Mouse (Mus musculus) c-Kit-negative CD71-positive TER-119-positive erythroid progenitor cells, embryonic 14.5 days (primary cell): Measurements from ENCODE around the gene Ranbp17.
"Not testable (repeated sequence)": the region's sequence is repeated elsewhere in the genome, so short reads cannot be mapped to it uniquely, and the experiment has no call there.

Source experiments
- DNase-seq: peaks from one replicate; pipeline ENCODE4 v3.0.0-alpha.2; 2013; ENCODE audit warnings: low read depth, low spot score

Gene Ranbp17

DNA sequence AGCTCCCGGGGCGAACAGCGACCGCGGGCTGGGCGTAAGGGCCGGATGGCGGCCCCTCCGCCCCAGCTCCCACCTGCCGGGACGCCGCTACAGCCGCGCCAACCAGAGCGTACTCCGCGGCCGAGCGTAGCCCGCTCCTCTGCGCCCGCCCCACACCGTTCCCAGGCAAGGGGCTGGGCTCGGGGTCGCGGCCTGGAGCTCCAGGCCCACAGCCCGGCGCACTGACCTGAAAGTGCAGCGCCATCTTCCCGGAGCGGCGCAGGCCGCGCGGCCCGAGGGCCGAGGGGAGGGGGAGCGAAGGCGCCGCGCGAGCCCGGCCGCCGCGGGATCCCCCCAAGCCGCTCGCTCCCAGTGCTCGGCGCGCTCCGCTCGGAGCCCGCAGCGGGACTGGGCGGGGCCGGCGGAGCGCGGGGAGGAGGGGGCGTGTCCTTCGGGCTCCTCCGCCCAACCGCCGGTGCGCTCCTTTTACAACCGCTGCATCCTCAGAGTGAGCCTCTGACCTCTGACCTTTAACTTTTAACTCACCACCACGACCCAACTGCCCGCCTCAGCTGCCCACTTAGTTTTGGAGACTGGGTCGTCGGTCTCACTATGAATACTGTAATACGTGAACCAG is at the start of gene Ranbp17:
TSS of gene Ranbp17 (minus strand) at position 371 of the 616 bp plus-strand sequence.
- DNase-seq: peak; percentile 44

- no peak for DNase-seq
Observed at GRCm38 (mm10) chr11:33554123-33554522, 40.6 kb upstream of the Ranbp17 start.

DNA sequence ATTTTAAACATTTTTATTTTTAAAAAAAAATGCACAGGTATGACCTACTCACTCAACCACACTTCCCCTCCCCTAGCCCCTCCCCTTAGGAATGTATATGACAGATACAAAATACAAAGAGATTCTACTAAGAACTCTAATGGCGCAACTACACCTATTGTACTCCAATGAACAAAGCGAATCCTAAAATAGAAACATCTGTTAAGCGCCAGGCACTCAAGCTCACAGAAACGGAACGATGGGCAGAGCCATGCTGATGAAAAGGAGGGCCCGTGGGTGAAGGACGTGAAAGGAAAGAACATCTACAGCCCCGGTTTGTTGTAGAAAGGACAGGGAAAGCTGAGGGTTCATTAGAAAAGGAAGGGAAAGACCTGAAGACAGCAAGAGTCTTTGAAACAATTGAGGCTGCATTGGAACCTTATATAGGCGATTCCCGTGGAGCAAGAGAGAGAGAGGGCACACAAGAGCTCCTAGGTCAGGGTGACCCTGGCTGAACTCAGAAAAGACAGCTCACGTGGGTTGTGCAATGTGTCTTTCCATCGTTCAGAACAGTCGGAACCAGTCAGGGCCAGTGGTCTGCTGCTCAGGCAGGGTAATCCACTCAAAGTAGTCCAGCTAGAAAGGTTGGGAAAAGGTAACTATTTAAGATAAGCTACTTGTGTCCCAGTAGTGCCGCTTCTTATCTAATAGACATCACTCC is 37.5 kb upstream of the Ranbp17 start:
- DNase-seq: no peak

GRCm38 (mm10) chr11:33547386-33547785 is 33.8 kb upstream of the Ranbp17 start:
- no peak for DNase-seq

DNA sequence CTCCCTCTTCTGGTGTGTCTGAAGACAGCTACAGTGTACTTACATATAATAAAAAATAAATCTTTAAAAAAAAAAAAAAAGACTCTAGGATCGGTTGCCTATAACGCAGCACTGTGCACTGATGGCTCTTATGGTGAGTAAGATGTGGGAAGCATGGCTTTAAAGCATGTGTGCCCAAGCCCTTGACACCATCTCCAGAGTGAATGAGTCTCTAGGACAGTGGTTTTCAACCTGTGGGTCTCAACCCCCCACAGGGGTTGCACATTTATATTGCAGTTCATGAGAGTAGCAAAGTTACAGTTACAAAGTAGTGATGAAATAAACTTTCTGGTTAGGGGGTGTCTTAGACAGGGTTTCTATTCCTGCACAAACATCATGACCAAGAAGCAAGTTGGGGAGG is 31.4 kb upstream of the Ranbp17 start:
- DNase-seq: no peak

DNA sequence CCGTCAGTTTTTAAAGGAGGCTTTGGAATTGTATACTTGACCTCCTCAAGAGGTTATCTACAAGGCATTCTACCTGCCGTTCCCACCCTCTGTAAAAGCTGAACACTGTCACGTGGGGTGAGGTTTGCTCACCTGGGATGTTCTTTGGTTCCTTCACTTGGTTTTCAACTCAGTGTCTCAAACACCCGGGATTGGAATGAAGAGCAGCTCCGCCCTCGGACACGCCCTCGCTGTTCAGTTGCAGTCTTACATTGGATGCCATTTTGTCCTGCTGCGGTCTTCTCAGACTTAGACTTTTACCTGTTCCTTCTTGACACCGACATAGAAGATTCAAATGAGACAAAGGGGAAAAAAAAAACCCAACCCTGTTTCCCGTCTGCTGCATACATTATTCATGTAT is 30.6 kb upstream of the Ranbp17 start:
- DNase-seq: no peak

GRCm38 (mm10) chr11:33537390-33538125 is 24.0 kb upstream of the Ranbp17 start:
- no peak for DNase-seq

GRCm38 (mm10) chr11:33536636-33537035 is 23.1 kb upstream of the Ranbp17 start:
- DNase-seq: no peak

DNA sequence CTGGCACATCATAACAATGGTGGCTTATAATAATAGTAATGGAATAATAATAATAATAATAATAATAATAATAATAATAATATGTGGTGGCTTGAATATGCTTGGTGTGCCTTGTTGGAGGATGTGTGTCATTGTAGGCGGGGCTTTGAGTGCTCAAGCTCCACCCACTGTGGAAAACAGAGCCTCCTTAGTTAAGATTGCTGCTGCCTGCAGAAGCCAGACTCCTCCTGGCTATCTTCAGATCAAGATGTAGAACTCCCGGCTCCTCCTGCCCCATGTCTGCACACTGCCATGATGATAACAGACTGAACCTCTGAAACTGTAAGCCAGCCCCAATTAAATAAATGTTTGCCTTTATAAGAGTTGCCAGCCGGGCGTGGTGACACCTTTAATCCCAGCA is 21.0 kb upstream of the Ranbp17 start:
- no peak for DNase-seq

- no peak for DNase-seq
Observed at GRCm38 (mm10) chr11:33533577-33533976, 20.0 kb upstream of the Ranbp17 start.

DNA sequence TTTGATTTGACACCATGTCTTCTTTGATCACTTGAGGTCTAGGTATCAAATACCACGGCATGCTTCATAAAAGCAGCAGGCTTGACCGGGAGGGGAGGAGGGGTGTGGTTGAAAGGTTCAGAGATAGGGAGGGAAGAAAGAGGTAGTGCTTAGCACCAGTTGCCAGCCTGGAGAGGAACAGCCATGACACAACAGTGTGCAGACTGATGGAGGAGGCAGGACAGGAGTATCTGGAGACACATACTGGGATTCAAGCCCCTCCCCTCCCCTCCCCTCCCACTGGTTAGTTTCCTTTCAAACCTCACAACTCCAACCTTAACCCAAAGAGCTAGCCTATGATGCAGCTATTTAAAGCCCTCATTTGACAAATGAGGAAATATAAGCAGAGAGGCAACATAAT is 16.0 kb upstream of the Ranbp17 start:
- no peak for DNase-seq

DNA sequence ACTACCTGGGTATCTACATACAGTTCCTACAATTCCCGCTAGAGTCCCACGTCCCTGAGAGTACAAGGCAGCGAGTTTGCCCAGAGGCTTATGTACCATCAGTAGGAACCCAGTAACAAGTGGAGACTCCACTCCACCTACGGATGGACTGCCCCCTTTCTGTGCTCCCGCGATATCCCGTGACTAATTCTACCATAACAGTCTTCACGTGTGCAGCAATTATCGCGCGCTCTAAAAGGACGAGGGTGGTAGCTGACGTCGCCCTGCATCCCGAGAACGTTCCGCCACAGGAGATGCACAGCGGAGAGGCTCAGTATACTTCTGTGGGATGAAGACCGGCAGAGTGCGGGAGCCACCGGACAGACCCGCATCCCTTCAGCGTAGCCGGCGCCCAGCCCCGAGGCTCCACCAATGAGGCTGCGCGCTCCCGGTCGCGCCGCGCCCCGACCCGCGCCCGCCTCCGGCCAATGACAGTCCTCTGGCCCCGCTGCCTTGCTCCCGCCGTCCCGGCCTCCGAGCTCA is 631 bp downstream of the Ranbp17 start:
- DNase-seq: peak; percentile 31

DNA sequence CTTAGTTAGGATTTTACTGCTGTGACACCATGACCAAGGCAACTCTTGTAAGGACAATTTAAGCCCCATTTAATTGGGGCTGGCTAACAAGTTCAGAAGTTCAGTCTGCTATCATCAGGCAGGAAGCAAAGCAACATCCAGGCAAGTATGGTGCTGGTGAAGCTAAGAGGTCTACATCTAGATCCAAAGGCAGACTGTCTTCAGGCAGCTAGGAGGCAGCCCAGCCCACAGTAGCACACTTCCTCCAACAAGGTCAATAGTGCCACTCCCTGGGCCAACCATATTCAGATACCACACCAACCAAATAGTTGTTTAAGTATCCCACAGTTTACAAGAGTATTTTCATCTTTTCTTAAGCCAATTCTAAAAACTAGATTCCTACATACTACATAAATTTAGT is 4.1 kb downstream of the Ranbp17 start:
- DNase-seq: no peak

- DNase-seq: no peak
Observed at GRCm38 (mm10) chr11:33485746-33486145, 27.8 kb downstream of the Ranbp17 start.

GRCm38 (mm10) chr11:33480410-33480809 is 33.1 kb downstream of the Ranbp17 start:
- DNase-seq: no peak

GRCm38 (mm10) chr11:33479209-33479608 is 34.3 kb downstream of the Ranbp17 start:
- no peak for DNase-seq

DNA sequence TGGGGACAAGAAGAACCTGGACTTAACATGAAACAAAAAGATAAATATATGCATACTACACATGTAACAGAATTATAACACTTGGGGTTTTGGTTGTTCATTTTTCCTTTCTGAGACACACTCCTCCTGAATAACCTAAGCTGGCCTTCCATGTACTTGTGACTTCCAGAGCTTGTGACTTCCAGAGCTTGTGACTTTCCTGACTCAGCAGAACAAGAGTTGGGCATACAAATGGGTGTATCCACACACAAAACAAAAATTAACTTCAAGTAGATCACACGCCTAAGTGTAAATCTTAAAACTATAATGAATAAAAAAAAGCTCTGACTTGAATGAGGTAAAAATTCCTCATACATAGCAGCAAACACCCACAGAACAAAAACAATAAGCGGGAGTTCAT is 36.9 kb downstream of the Ranbp17 start:
- no peak for DNase-seq

GRCm38 (mm10) chr11:33461172-33461571 is 52.4 kb downstream of the Ranbp17 start:
- no peak for DNase-seq

DNA sequence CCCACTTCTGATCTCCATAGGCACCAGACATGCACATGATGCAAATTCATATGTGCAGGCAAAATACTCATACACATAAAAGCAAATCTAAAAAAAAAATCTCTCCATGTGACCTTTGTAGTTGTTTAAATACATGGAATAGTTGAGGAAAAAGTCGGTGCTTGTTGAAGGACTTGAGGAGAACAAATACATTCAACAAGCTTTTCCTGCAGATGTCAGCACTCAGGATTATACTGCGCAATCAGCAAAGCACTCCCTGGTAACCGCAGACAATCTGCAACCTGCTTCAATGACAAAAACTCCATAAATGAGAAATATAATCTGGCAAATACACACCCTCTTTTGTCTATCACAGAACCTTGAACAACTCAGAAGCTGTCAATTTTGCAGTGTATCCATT is 59.5 kb downstream of the Ranbp17 start:
- no peak for DNase-seq

DNA sequence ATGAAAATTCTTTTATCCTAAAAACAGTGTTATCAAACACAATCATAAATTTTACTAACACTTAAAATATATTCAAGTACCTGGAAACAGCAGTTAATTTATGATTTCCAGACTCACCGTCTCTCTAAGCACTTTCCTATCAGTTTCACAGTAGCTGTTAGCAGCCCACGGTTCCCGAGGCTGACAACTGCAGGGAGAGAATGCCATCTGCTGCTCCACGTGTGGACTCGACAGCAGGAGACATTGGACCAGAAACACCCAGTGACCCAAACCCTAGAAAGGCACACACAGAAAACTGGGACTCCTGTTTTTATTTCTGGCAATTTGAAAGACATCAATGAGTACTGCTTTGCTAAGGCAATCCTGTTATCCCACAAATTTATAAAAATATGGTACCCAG is 79.7 kb downstream of the Ranbp17 start:
- DNase-seq: no peak

DNA sequence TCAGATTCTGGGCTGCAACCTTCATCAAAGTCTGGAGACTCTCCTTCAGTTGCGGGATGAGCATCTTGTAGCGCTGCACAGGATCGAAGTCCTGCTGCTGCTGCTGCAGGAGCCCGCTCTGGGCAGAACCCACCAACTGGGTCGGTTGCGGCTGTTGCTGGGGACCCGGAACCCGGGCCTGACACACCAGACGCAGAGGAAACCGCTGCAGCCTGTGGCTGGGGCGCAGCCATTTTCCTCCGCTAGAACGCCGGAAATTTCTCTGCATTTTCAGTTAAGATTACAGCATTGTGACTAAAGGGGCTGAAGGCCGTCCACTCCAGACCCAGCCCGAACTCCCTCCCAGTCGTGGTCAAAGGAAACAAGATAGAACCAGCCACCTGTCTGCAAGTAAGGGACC is 85.3 kb downstream of the Ranbp17 start:
- not testable (repeated sequence) for DNase-seq

DNA sequence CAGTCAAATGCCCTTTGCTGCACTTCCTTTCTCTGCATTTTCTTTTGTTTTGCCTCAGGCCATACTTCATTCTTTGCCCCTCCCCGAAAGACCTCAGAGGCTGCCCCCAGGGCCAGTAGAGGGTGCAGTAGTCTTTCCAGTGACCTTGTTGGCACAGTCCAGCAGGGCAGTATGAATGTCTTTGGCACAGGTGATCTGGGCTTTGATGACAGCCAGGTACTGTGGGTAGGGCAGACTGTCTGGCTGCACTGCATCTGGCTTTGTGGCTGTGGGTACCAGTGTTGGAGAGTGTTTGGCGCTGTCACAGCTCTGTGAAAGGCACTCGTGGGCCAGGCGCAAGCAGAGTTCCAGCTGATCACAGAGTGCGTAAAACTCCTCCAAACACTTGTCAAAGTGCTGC is 85.8 kb downstream of the Ranbp17 start:
- not testable (repeated sequence) for DNase-seq

- no peak for DNase-seq
Observed at GRCm38 (mm10) chr11:33422226-33422625, 91.3 kb downstream of the Ranbp17 start.
